Mouse (Mus musculus): ENCODE data around the gene Creg1. TPM values are rescaled to one million over a fixed set of nuclear protein-coding genes. Genes with fewer than 3 reads are reported as not detected.

Gene Creg1
- polyA plus RNA-seq, 1 experiment from 2014 or later: 28.9 TPM

- no peak overlapping the region for H3K4me2 ChIP-seq (ENCODE audit: low read depth, low read length, severe bottlenecking)
Observed at GRCm38 (mm10) chr1:165771491-165771897, 7.9 kb downstream of the Creg1 start.

GRCm38 (mm10) chr1:165771998-165772397, 8.5 kb downstream of the Creg1 start:
- Histone ChIP-seq H3K27me3 (ENCODE audit: control insufficient read depth, insufficient read depth, low read length) (no peaks in the 10 kb centered on the region), H3K4me2 (ENCODE audit: low read depth, low read length, severe bottlenecking) (no peak overlapping the region), H3K4me1 (replicated peaks; ENCODE audit: control insufficient read depth, insufficient read depth, low read length) (peaks cover 2% of the 10 kb centered on the region; the same call in 1 of the 2 replicates), H3K9ac (ENCODE audit: low read length) (no peak overlapping the region), H3K27ac (ENCODE audit: low read depth, low read length) (no peak overlapping the region), H3K36me3 (ENCODE audit: control insufficient read depth, insufficient read depth, low read length) (no peaks in the 10 kb centered on the region), H3K4me3 (ENCODE audit: low read depth, low read length) (no peak overlapping the region), H3K9me3 (ENCODE audit: control insufficient read depth, low read length) (no peaks in the 10 kb centered on the region)
- 50% methylated on average over 9 of the region's 9 CpGs for WGBS
- peak; percentile 14; the same call in 1 of the 2 replicates for ATAC-seq (replicated peaks; ENCODE audit: low FRiP score)
- DNase-seq (ENCODE audit: low spot score): no peak

More at GRCm38 (mm10) chr1:165771491-165771897, 7.9 kb downstream of the Creg1 start:
- Histone ChIP-seq H3K27ac (ENCODE audit: low read depth, low read length) (no peak overlapping the region), H3K27me3 (ENCODE audit: control insufficient read depth, insufficient read depth, low read length) (no peaks in the 10 kb centered on the region), H3K9ac (ENCODE audit: low read length) (no peak overlapping the region), H3K4me1 (replicated peaks; ENCODE audit: control insufficient read depth, insufficient read depth, low read length) (peaks cover 2% of the 10 kb centered on the region; the same call in 1 of the 2 replicates), H3K36me3 (ENCODE audit: control insufficient read depth, insufficient read depth, low read length) (no peaks in the 10 kb centered on the region), H3K4me3 (ENCODE audit: low read depth, low read length) (no peak overlapping the region), H3K9me3 (ENCODE audit: control insufficient read depth, low read length) (no peaks in the 10 kb centered on the region)
- 3% methylated on average over 12 of the region's 12 CpGs for WGBS
- ATAC-seq (replicated peaks; ENCODE audit: low FRiP score): peak; percentile 81
- peak; percentile 90 for DNase-seq (ENCODE audit: low spot score)

GRCm38 (mm10) chr1:165775518-165776294, 12.2 kb downstream of the Creg1 start:
- Histone ChIP-seq H3K4me1 (replicated peaks; ENCODE audit: control insufficient read depth, insufficient read depth, low read length) (peaks cover 2% of the 10 kb centered on the region; the same call in 1 of the 2 replicates), H3K9me3 (ENCODE audit: control insufficient read depth, low read length) (no peaks in the 10 kb centered on the region), H3K27ac (ENCODE audit: low read depth, low read length) (no peak overlapping the region), H3K4me3 (ENCODE audit: low read depth, low read length) (no peak overlapping the region), H3K27me3 (ENCODE audit: control insufficient read depth, insufficient read depth, low read length) (peaks cover 2% of the 10 kb centered on the region; the same call in 1 of the 2 replicates), H3K36me3 (ENCODE audit: control insufficient read depth, insufficient read depth, low read length) (no peaks in the 10 kb centered on the region), H3K4me2 (ENCODE audit: low read depth, low read length, severe bottlenecking) (no peak overlapping the region), H3K9ac (ENCODE audit: low read length) (no peak overlapping the region)
- 46% methylated on average over 19 of the region's 19 CpGs for WGBS
- ATAC-seq (replicated peaks; ENCODE audit: low FRiP score) (no peak), DNase-seq (ENCODE audit: low spot score) (peak; percentile 67)

- Histone ChIP-seq H3K9me3 (ENCODE audit: control insufficient read depth, low read length) (no peaks in the 10 kb centered on the region), H3K27me3 (ENCODE audit: control insufficient read depth, insufficient read depth, low read length) (peaks cover 7% of the 10 kb centered on the region; the same call in 1 of the 2 replicates), H3K4me1 (replicated peaks; ENCODE audit: control insufficient read depth, insufficient read depth, low read length) (peaks cover 3% of the 10 kb centered on the region; the same call in 1 of the 2 replicates), H3K9ac (ENCODE audit: low read length) (peak overlapping the region; percentile 52), H3K36me3 (ENCODE audit: control insufficient read depth, insufficient read depth, low read length) (no peaks in the 10 kb centered on the region), H3K4me2 (ENCODE audit: low read depth, low read length, severe bottlenecking) (peak overlapping the region; percentile 57), H3K4me3 (ENCODE audit: low read depth, low read length) (peak overlapping the region; percentile 28), H3K27ac (ENCODE audit: low read depth, low read length) (no peak overlapping the region)
- 4% methylated on average over 13 of the region's 13 CpGs for WGBS
- DNase-seq (ENCODE audit: low spot score): no peak
- peak; percentile 70 for ATAC-seq (replicated peaks; ENCODE audit: low FRiP score)
Observed at GRCm38 (mm10) chr1:165779954-165780585, 16.5 kb downstream of the Creg1 start.

- ATAC-seq (replicated peaks; ENCODE audit: low FRiP score): peak; percentile 63
- Histone ChIP-seq H3K4me1 (replicated peaks; ENCODE audit: control insufficient read depth, insufficient read depth, low read length) (0 out of 2 replicates have a peak, but pooled peaks cover 3% of the 10 kb centered on the region), H3K4me2 (ENCODE audit: low read depth, low read length, severe bottlenecking) (peak overlapping the region; percentile 57), H3K9ac (ENCODE audit: low read length) (peak overlapping the region; percentile 52), H3K27ac (ENCODE audit: low read depth, low read length) (no peak overlapping the region), H3K4me3 (ENCODE audit: low read depth, low read length) (peak overlapping the region; percentile 28), H3K9me3 (ENCODE audit: control insufficient read depth, low read length) (no peaks in the 10 kb centered on the region), H3K36me3 (ENCODE audit: control insufficient read depth, insufficient read depth, low read length) (no peaks in the 10 kb centered on the region), H3K27me3 (ENCODE audit: control insufficient read depth, insufficient read depth, low read length) (peaks cover 7% of the 10 kb centered on the region; the same call in 1 of the 2 replicates)
- 3% methylated on average over 20 of the region's 20 CpGs for WGBS
- DNase-seq (ENCODE audit: low spot score): peak; percentile 72
Observed at GRCm38 (mm10) chr1:165780586-165781111, 17.1 kb downstream of the Creg1 start.

GRCm38 (mm10) chr1:165781426-165781825, 17.9 kb downstream of the Creg1 start:
- no peak overlapping the region for H3K27ac ChIP-seq (ENCODE audit: low read depth, low read length)
- ATAC-seq (replicated peaks; ENCODE audit: low FRiP score): no peak
- peak overlapping the region; percentile 52; the same call in 1 of the 2 replicates for H3K9ac ChIP-seq (ENCODE audit: low read length)
- H3K4me2 ChIP-seq (ENCODE audit: low read depth, low read length, severe bottlenecking): no peak overlapping the region
- no peaks in the 10 kb centered on the region for H3K9me3 ChIP-seq (ENCODE audit: control insufficient read depth, low read length)
- H3K4me1 ChIP-seq (replicated peaks; ENCODE audit: control insufficient read depth, insufficient read depth, low read length): 0 out of 2 replicates have a peak, but pooled peaks cover 2% of the 10 kb centered on the region
- WGBS: 82% methylated on average over 9 of the region's 9 CpGs
- DNase-seq (ENCODE audit: low spot score): no peak
- no peaks in the 10 kb centered on the region for H3K36me3 ChIP-seq (ENCODE audit: control insufficient read depth, insufficient read depth, low read length)
- H3K4me3 ChIP-seq (ENCODE audit: low read depth, low read length): no peak overlapping the region
- peaks cover 7% of the 10 kb centered on the region; the same call in 1 of the 2 replicates for H3K27me3 ChIP-seq (ENCODE audit: control insufficient read depth, insufficient read depth, low read length)

- no peaks in the 10 kb centered on the region for H3K36me3 ChIP-seq (ENCODE audit: control insufficient read depth, insufficient read depth, low read length)
- H3K9me3 ChIP-seq (ENCODE audit: control insufficient read depth, low read length): no peaks in the 10 kb centered on the region
- ATAC-seq (replicated peaks; ENCODE audit: low FRiP score) (no peak), DNase-seq (ENCODE audit: low spot score) (no peak)
- H3K4me2 ChIP-seq (ENCODE audit: low read depth, low read length, severe bottlenecking): no peak overlapping the region
- WGBS: 93% methylated on average over 12 of the region's 12 CpGs
- H3K4me3 ChIP-seq (ENCODE audit: low read depth, low read length): no peak overlapping the region
- H3K4me1 ChIP-seq (replicated peaks; ENCODE audit: control insufficient read depth, insufficient read depth, low read length): 0 out of 2 replicates have a peak, but pooled peaks cover 2% of the 10 kb centered on the region
- peaks cover 7% of the 10 kb centered on the region; the same call in 1 of the 2 replicates for H3K27me3 ChIP-seq (ENCODE audit: control insufficient read depth, insufficient read depth, low read length)
- no peak overlapping the region for H3K9ac ChIP-seq (ENCODE audit: low read length)
- no peak overlapping the region for H3K27ac ChIP-seq (ENCODE audit: low read depth, low read length)
Observed at GRCm38 (mm10) chr1:165781911-165782310, 18.4 kb downstream of the Creg1 start.

GRCm38 (mm10) chr1:165786296-165786695, 22.8 kb downstream of the Creg1 start:
- WGBS: 66% methylated on average over 11 of the region's 11 CpGs
- H3K4me1 ChIP-seq (replicated peaks; ENCODE audit: control insufficient read depth, insufficient read depth, low read length): 0 out of 2 replicates have a peak, but pooled peaks cover 2% of the 10 kb centered on the region
- no peak overlapping the region for H3K4me2 ChIP-seq (ENCODE audit: low read depth, low read length, severe bottlenecking)
- H3K27ac ChIP-seq (ENCODE audit: low read depth, low read length): no peak overlapping the region
- peaks cover 2% of the 10 kb centered on the region; the same call in 1 of the 2 replicates for H3K27me3 ChIP-seq (ENCODE audit: control insufficient read depth, insufficient read depth, low read length)
- H3K9ac ChIP-seq (ENCODE audit: low read length): no peak overlapping the region
- no peaks in the 10 kb centered on the region for H3K9me3 ChIP-seq (ENCODE audit: control insufficient read depth, low read length)
- DNase-seq (ENCODE audit: low spot score) (no peak), ATAC-seq (replicated peaks; ENCODE audit: low FRiP score) (no peak)
- no peak overlapping the region for H3K4me3 ChIP-seq (ENCODE audit: low read depth, low read length)
- no peaks in the 10 kb centered on the region for H3K36me3 ChIP-seq (ENCODE audit: control insufficient read depth, insufficient read depth, low read length)
